8 mouse cellular contexts compared by ENCODE assay signal in genomic region chr11:110448131-110448725, GRCm38 (mm10). TPM values are rescaled to one million over a fixed set of nuclear protein-coding genes. Genes with fewer than 3 reads are reported as not detected.
DNase-seq lines count a peak whose midpoint lies in the region; ATAC-seq and TF ChIP-seq lines count a peak whose summit lies in the region.

No protein-coding gene starts in this region.

- ATAC-seq in heart, embryonic 12.5 days (ENCODE audit: insufficient number of reproducible peaks, low FRiP score): peak; percentile 52; the same call in 1 of the 2 replicates
- ATAC-seq in kidney, postnatal 0 days (replicated peaks; ENCODE audit: low FRiP score, low read depth): peak; percentile 62; the same call in 1 of the 2 replicates

- H3K9me3 ChIP-seq in heart, embryonic 12.5 days (replicated peaks): no peaks in the 10 kb centered on the region
- H3K9me3 ChIP-seq in kidney, postnatal 0 days (replicated peaks; ENCODE audit: low read length): no peaks in the 10 kb centered on the region

- TF ChIP-seq CTCF in layer of hippocampus, adult 2 months (conservative IDR thresholded peaks at IDR 0.05): no peak
- TF ChIP-seq CTCF in cortical plate, adult 2 months (IDR thresholded peaks at IDR 0.05; ENCODE audit: extremely low read depth, insufficient read depth, low read length): no peak
- no peak for TF ChIP-seq CTCF in kidney, postnatal 0 days (IDR thresholded peaks at IDR 0.05; ENCODE audit: low read depth)

- DNase-seq in layer of hippocampus, adult 2 months (ENCODE audit: low spot score in 2 of 2): no peak
- DNase-seq in layer of hippocampus, adult 9-10 months (ENCODE audit: low spot score): no peak
- DNase-seq in kidney, postnatal 0 days (ENCODE audit: low spot score): peak; percentile 72
- peak; percentile 29 for DNase-seq in lung, postnatal 25 days (ENCODE audit: low spot score)
- DNase-seq in spleen, adult 12 weeks (ENCODE audit: low spot score): peak; percentile 50
- DNase-seq in layer of hippocampus, adult 8-10 months (ENCODE audit: low spot score in 2 of 2): no peak

- WGBS in heart, embryonic 12.5 days: 4% methylated on average over 7 of the region's 7 CpGs
- 10% methylated on average over 7 of the region's 7 CpGs for WGBS in kidney, postnatal 0 days

- peak overlapping the region; percentile 78; the same call in 1 of the 2 replicates for H3K27ac ChIP-seq in layer of hippocampus, adult 2 months
- peak overlapping the region; percentile 33; the same call in 1 of the 2 replicates for H3K27ac ChIP-seq in cortical plate, adult 2 months (ENCODE audit: insufficient read depth, low read length)
- no peak overlapping the region for H3K27ac ChIP-seq in heart, embryonic 12.5 days (ENCODE audit: poor library complexity, severe bottlenecking)
- peak overlapping the region; percentile 54; the same call in 1 of the 2 replicates for H3K27ac ChIP-seq in kidney, postnatal 0 days

- peak overlapping the region; percentile 82 for H3K4me2 ChIP-seq in heart, embryonic 12.5 days
- peak overlapping the region; percentile 37 for H3K4me2 ChIP-seq in kidney, postnatal 0 days (ENCODE audit: low read length)

- TF ChIP-seq POLR2A in cortical plate, adult 2 months (IDR thresholded peaks at IDR 0.05; ENCODE audit: extremely low read depth, insufficient read depth, low read length): no peak

- peak overlapping the region; percentile 46; the same call in 1 of the 2 replicates for H3K9ac ChIP-seq in heart, embryonic 12.5 days
- H3K9ac ChIP-seq in kidney, postnatal 0 days (ENCODE audit: low read depth, low read length): no peak overlapping the region

- H3K36me3 ChIP-seq in heart, embryonic 12.5 days: no peaks in the 10 kb centered on the region
- H3K36me3 ChIP-seq in kidney, postnatal 0 days (ENCODE audit: insufficient read depth, low read length): no peaks in the 10 kb centered on the region

- 0 out of 2 replicates have a peak, but pooled peaks cover 2% of the 10 kb centered on the region for H3K4me1 ChIP-seq in cortical plate, adult 2 months (ENCODE audit: control insufficient read depth, insufficient read depth, low read length)
- peaks cover 42% of the 10 kb centered on the region for H3K4me1 ChIP-seq in heart, embryonic 12.5 days (replicated peaks)
- H3K4me1 ChIP-seq in kidney, postnatal 0 days (replicated peaks; ENCODE audit: insufficient read depth, low read length): peaks cover 31% of the 10 kb centered on the region

- peak overlapping the region; percentile 43; the same call in 1 of the 2 replicates for H3K4me3 ChIP-seq in layer of hippocampus, adult 2 months
- peak overlapping the region; percentile 8; the same call in 1 of the 2 replicates for H3K4me3 ChIP-seq in cortical plate, adult 2 months (ENCODE audit: insufficient read depth, low read length)
- H3K4me3 ChIP-seq in heart, embryonic 12.5 days: peak overlapping the region; percentile 38
- H3K4me3 ChIP-seq in kidney, postnatal 0 days (replicated peaks; ENCODE audit: low read depth, low read length): peak overlapping the region; percentile 16; the same call in 1 of the 2 replicates

- peaks cover 13% of the 10 kb centered on the region; the same call in 1 of the 2 replicates for H3K27me3 ChIP-seq in heart, embryonic 12.5 days (replicated peaks)
- no peaks in the 10 kb centered on the region for H3K27me3 ChIP-seq in kidney, postnatal 0 days (ENCODE audit: insufficient read depth, low read length)

RNA-seq across cellular contexts. Expression of gene Map2k6, which starts 49.3 kb away (rescaled TPM):
- 10 to 100 TPM; 32.3 to 33.3 TPM for total RNA-seq in layer of hippocampus, adult 2 months (2021)
- 10.1 and 11.0 TPM in 2 replicates for polyA plus RNA-seq in cortical plate, adult 2 months (2012; rRNA removed)
- 13.7 and 17.4 TPM in 2 replicates for polyA plus RNA-seq in heart, embryonic 12.5 days (2016; fragmentation: Nextera tagmentation; extraction: Ambion mirVana)
- polyA plus RNA-seq in kidney, postnatal 0 days (2015; fragmentation: Nextera tagmentation; extraction: Ambion mirVana): 12.7 and 12.8 TPM in 2 replicates
- 10 to 100 TPM; 28.0 to 37.1 (median 32.3) TPM for total RNA-seq in layer of hippocampus, adult 8-10 months (2022)

Comparison
In these comparisons a context has a peak if more than half of its experiments do, and no peak if none do; other contexts are left out.
1. DNase-seq: peak in kidney, postnatal 0 days (single experiment), lung, postnatal 25 days (single experiment) and spleen, adult 12 weeks (single experiment); none in layer of hippocampus, adult 2 months (0 of 2), layer of hippocampus, adult 9-10 months (single experiment) and layer of hippocampus, adult 8-10 months (0 of 2).
2. Peak in every context shown above with its lines, with median percentiles within 50 percentile points of each other: H3K4me3 ChIP-seq.